Mouse (Mus musculus) lung, postnatal 10 days (tissue): ENCODE data around the gene Abcg8.

ENCODE experiments used
- DNase-seq: peaks from one replicate; pipeline ENCODE4 v3.0.0; 2021

Abcg8 gene

GRCm38 (mm10) chr17:84675951-84676366 lies at the start of gene Abcg8:
Gene Abcg8 (plus strand): TSS chr17:84676302.
- peak; percentile 57 for DNase-seq

- DNase-seq: no peak
Observed at GRCm38 (mm10) chr17:84626857-84627305, 49.2 kb upstream of the Abcg8 start.

- no peak for DNase-seq
Observed at GRCm38 (mm10) chr17:84627721-84628120, 48.4 kb upstream of the Abcg8 start.

- DNase-seq: no peak
Observed at GRCm38 (mm10) chr17:84628611-84629010, 47.5 kb upstream of the Abcg8 start.

- no peak for DNase-seq
Observed at GRCm38 (mm10) chr17:84631836-84632235, 44.3 kb upstream of the Abcg8 start.

GRCm38 (mm10) chr17:84633443-84633842 lies 42.7 kb upstream of the Abcg8 start:
- DNase-seq: no peak

GRCm38 (mm10) chr17:84636328-84636727 lies 39.8 kb upstream of the Abcg8 start:
- no peak for DNase-seq

GRCm38 (mm10) chr17:84637971-84638370 lies 38.1 kb upstream of the Abcg8 start:
- DNase-seq: no peak

- DNase-seq: no peak
Observed at GRCm38 (mm10) chr17:84639796-84640378, 36.2 kb upstream of the Abcg8 start.

- peak; percentile 73 for DNase-seq
Observed at GRCm38 (mm10) chr17:84641893-84642292, 34.2 kb upstream of the Abcg8 start.

GRCm38 (mm10) chr17:84642324-84642723 lies 33.8 kb upstream of the Abcg8 start:
- DNase-seq: no peak

GRCm38 (mm10) chr17:84644292-84645050 lies 31.6 kb upstream of the Abcg8 start:
- no peak for DNase-seq

GRCm38 (mm10) chr17:84645119-84645518 lies 31.0 kb upstream of the Abcg8 start:
- no peak for DNase-seq

GRCm38 (mm10) chr17:84645894-84646293 lies 30.2 kb upstream of the Abcg8 start:
- no peak for DNase-seq

- DNase-seq: no peak
Observed at GRCm38 (mm10) chr17:84646477-84646876, 29.6 kb upstream of the Abcg8 start.

- no peak for DNase-seq
Observed at GRCm38 (mm10) chr17:84647630-84648029, 28.5 kb upstream of the Abcg8 start.

GRCm38 (mm10) chr17:84650302-84651017 lies 25.6 kb upstream of the Abcg8 start:
- no peak for DNase-seq

- DNase-seq: no peak
Observed at GRCm38 (mm10) chr17:84653544-84653943, 22.6 kb upstream of the Abcg8 start.

- DNase-seq: no peak
Observed at GRCm38 (mm10) chr17:84656205-84656604, 19.9 kb upstream of the Abcg8 start.

GRCm38 (mm10) chr17:84656653-84657421 lies 19.3 kb upstream of the Abcg8 start:
- DNase-seq: no peak

GRCm38 (mm10) chr17:84657422-84657732 lies 18.7 kb upstream of the Abcg8 start:
- no peak for DNase-seq

GRCm38 (mm10) chr17:84657782-84658181 lies 18.3 kb upstream of the Abcg8 start:
- no peak for DNase-seq

- no peak for DNase-seq
Observed at GRCm38 (mm10) chr17:84658195-84658594, 17.9 kb upstream of the Abcg8 start.
